Comparison of ENCODE assay signal across 3 mouse cellular contexts in genomic region chr11:29545150-29545752, GRCm38 (mm10). TPM values are rescaled to one million over a fixed set of nuclear protein-coding genes. Genes with fewer than 3 reads are reported as not detected.
"Had no signal": no experiment of that assay in that cellular context is flagged by ENCODE, and none has a peak within 500 bp of the region (broad histone marks: within the 10 kb centered on the region; RNA-seq: fewer than 3 reads in every experiment).

No protein-coding gene starts in this region.

RNA-seq across cellular contexts. Expression of gene Clhc1, which starts 2.5 kb away (rescaled TPM):
- polyA plus RNA-seq: liver, postnatal 0 days; lung, adult 2 months; small intestine, adult 2 months had no signal
